Mouse (Mus musculus): Measurements from ENCODE around the gene Spz1. TPM values are rescaled to one million over a fixed set of nuclear protein-coding genes. Genes with fewer than 3 reads are reported as not detected.
"Not testable (repeated sequence)": the region's sequence is repeated elsewhere in the genome, so short reads cannot be mapped to it uniquely, and the experiment has no call there.

Spz1 gene
- polyA plus RNA-seq, 1 experiment from 2014 or later, result not detected

- ATAC-seq (ENCODE audit: low read depth); H3K9ac ChIP-seq (replicated peaks; ENCODE audit: low read depth, low read length); H3K4me3 ChIP-seq (ENCODE audit: low read depth, low read length); H3K9me3 ChIP-seq (ENCODE audit: control insufficient read depth, low read length); H3K4me1 ChIP-seq (ENCODE audit: control insufficient read depth, insufficient read depth, low read length); H3K27me3 ChIP-seq (ENCODE audit: control insufficient read depth, insufficient read depth, low read length); H3K36me3 ChIP-seq (ENCODE audit: control insufficient read depth, insufficient read depth, low read length); H3K27ac ChIP-seq (ENCODE audit: low read depth, low read length); H3K4me2 ChIP-seq (ENCODE audit: low read depth, low read length): not testable (repeated sequence)
- WGBS, result 84% methylated on average over 4 of the region's 4 CpGs
Observed at GRCm38 (mm10) chr13:92605306-92605705, 29.3 kb upstream of the Spz1 start.

GRCm38 (mm10) chr13:92595424-92595823, 19.5 kb upstream of the Spz1 start:
- Histone ChIP-seq H3K9me3 (ENCODE audit: control insufficient read depth, low read length) (no peaks in the 10 kb centered on the region), H3K27me3 (ENCODE audit: control insufficient read depth, insufficient read depth, low read length) (no peaks in the 10 kb centered on the region), H3K36me3 (ENCODE audit: control insufficient read depth, insufficient read depth, low read length) (no peaks in the 10 kb centered on the region), H3K9ac (replicated peaks; ENCODE audit: low read depth, low read length) (no peak overlapping the region), H3K27ac (ENCODE audit: low read depth, low read length) (no peak overlapping the region), H3K4me2 (ENCODE audit: low read depth, low read length) (no peak overlapping the region), H3K4me1 (ENCODE audit: control insufficient read depth, insufficient read depth, low read length) (peaks cover 20% of the 10 kb centered on the region), H3K4me3 (ENCODE audit: low read depth, low read length) (no peak overlapping the region)
- ATAC-seq (ENCODE audit: low read depth), result no peak
- 70% methylated on average over 3 of the region's 3 CpGs for WGBS

DNA sequence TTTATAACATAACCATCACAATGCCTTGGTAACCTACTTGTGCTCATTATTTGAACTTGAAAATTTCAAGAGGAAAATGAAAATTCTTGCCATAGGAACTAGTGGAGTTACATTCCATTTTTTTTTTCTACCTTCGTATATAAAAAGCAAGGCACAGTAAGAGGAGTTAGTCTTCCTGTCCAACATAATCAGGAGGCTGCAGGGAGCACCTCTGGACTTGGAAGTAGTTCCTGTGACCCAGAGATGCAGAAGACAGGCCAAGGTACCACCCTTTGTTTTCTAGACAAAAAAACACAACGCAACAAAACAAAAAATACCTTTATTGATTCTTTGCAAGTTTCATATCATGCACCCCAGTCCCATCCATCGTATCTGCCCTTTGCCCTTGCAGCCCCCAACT, 18.9 kb upstream of the Spz1 start:
- WGBS, result 83% methylated on average over 3 of the region's 3 CpGs
- H3K4me2 ChIP-seq (ENCODE audit: low read depth, low read length), result no peak overlapping the region
- H3K27me3 ChIP-seq (ENCODE audit: control insufficient read depth, insufficient read depth, low read length), result no peaks in the 10 kb centered on the region
- no peak overlapping the region for H3K4me3 ChIP-seq (ENCODE audit: low read depth, low read length)
- H3K4me1 ChIP-seq (ENCODE audit: control insufficient read depth, insufficient read depth, low read length), result peaks cover 20% of the 10 kb centered on the region
- no peak overlapping the region for H3K9ac ChIP-seq (replicated peaks; ENCODE audit: low read depth, low read length)
- H3K36me3 ChIP-seq (ENCODE audit: control insufficient read depth, insufficient read depth, low read length), result no peaks in the 10 kb centered on the region
- H3K27ac ChIP-seq (ENCODE audit: low read depth, low read length), result no peak overlapping the region
- ATAC-seq (ENCODE audit: low read depth), result no peak
- no peaks in the 10 kb centered on the region for H3K9me3 ChIP-seq (ENCODE audit: control insufficient read depth, low read length)

- ATAC-seq (ENCODE audit: low read depth), result peak; percentile 77; the same call in 1 of the 2 replicates
Observed at GRCm38 (mm10) chr13:92594481-92594880, 18.5 kb upstream of the Spz1 start.

DNA sequence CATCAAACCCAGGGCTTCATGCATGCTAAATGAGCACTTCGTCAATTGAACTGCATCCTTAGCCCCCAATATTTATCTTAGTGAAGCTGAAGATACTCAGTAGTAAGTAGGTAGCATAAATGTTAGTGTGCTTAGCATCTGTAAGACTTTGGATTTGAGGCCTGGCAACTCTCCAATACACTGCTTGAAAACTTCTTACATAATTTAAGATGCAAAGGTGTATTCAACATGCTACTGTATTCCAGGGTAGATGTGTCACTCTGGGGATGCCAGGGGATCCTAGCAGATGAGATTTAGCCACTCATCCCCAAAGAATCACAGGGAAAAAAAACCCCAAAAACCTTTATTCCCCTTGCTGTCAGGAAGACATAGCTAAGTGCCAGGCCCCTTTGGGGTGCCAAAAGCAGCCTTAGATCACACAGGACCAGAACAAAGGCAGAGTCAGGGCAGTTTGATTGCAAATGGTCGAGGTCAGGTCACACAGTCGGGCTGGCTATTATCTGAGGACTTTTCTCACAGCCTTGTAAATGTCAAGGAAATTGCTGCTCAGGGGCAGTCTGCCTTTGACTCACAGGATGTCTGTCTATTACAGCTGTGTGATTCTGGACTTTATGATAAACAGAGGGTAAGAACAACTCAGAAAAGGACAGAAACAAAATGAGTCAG, 17.9 kb upstream of the Spz1 start:
- ATAC-seq (ENCODE audit: low read depth), result peak; percentile 38; the same call in 1 of the 2 replicates
- Histone ChIP-seq H3K9ac (replicated peaks; ENCODE audit: low read depth, low read length) (no peak overlapping the region), H3K9me3 (ENCODE audit: control insufficient read depth, low read length) (no peaks in the 10 kb centered on the region), H3K4me2 (ENCODE audit: low read depth, low read length) (no peak overlapping the region), H3K4me1 (ENCODE audit: control insufficient read depth, insufficient read depth, low read length) (peaks cover 20% of the 10 kb centered on the region), H3K27ac (ENCODE audit: low read depth, low read length) (0 out of 2 replicates have a peak overlapping the region, but pooled peaks have one; percentile 4), H3K27me3 (ENCODE audit: control insufficient read depth, insufficient read depth, low read length) (no peaks in the 10 kb centered on the region), H3K4me3 (ENCODE audit: low read depth, low read length) (no peak overlapping the region), H3K36me3 (ENCODE audit: control insufficient read depth, insufficient read depth, low read length) (no peaks in the 10 kb centered on the region)
- WGBS, result 10% methylated on average over 3 of the region's 3 CpGs

More at GRCm38 (mm10) chr13:92594481-92594880, 18.5 kb upstream of the Spz1 start:
- Histone ChIP-seq H3K4me2 (ENCODE audit: low read depth, low read length) (no peak overlapping the region), H3K4me1 (ENCODE audit: control insufficient read depth, insufficient read depth, low read length) (peaks cover 20% of the 10 kb centered on the region), H3K4me3 (ENCODE audit: low read depth, low read length) (no peak overlapping the region), H3K9me3 (ENCODE audit: control insufficient read depth, low read length) (no peaks in the 10 kb centered on the region), H3K36me3 (ENCODE audit: control insufficient read depth, insufficient read depth, low read length) (no peaks in the 10 kb centered on the region), H3K9ac (replicated peaks; ENCODE audit: low read depth, low read length) (no peak overlapping the region), H3K27me3 (ENCODE audit: control insufficient read depth, insufficient read depth, low read length) (no peaks in the 10 kb centered on the region), H3K27ac (ENCODE audit: low read depth, low read length) (no peak overlapping the region)
- WGBS, result 15% methylated on average over 6 of the region's 6 CpGs

- Histone ChIP-seq H3K4me3 (ENCODE audit: low read depth, low read length) (no peak overlapping the region), H3K4me2 (ENCODE audit: low read depth, low read length) (no peak overlapping the region), H3K9me3 (ENCODE audit: control insufficient read depth, low read length) (no peaks in the 10 kb centered on the region), H3K27ac (ENCODE audit: low read depth, low read length) (no peak overlapping the region), H3K36me3 (ENCODE audit: control insufficient read depth, insufficient read depth, low read length) (no peaks in the 10 kb centered on the region), H3K9ac (replicated peaks; ENCODE audit: low read depth, low read length) (no peak overlapping the region), H3K4me1 (ENCODE audit: control insufficient read depth, insufficient read depth, low read length) (peaks cover 20% of the 10 kb centered on the region), H3K27me3 (ENCODE audit: control insufficient read depth, insufficient read depth, low read length) (no peaks in the 10 kb centered on the region)
- 10% methylated on average over 12 of the region's 12 CpGs for WGBS
- no peak; the same call in 1 of the 2 replicates for ATAC-seq (ENCODE audit: low read depth)
Observed at GRCm38 (mm10) chr13:92592786-92593635, 17.0 kb upstream of the Spz1 start.

- H3K9me3 ChIP-seq (ENCODE audit: control insufficient read depth, low read length), result no peaks in the 10 kb centered on the region
- ATAC-seq (ENCODE audit: low read depth), result no peak
- H3K27me3 ChIP-seq (ENCODE audit: control insufficient read depth, insufficient read depth, low read length), result no peaks in the 10 kb centered on the region
- H3K4me3 ChIP-seq (ENCODE audit: low read depth, low read length), result no peak overlapping the region
- no peak overlapping the region for H3K4me2 ChIP-seq (ENCODE audit: low read depth, low read length)
- no peaks in the 10 kb centered on the region for H3K36me3 ChIP-seq (ENCODE audit: control insufficient read depth, insufficient read depth, low read length)
- H3K9ac ChIP-seq (replicated peaks; ENCODE audit: low read depth, low read length), result no peak overlapping the region
- H3K4me1 ChIP-seq (ENCODE audit: control insufficient read depth, insufficient read depth, low read length), result peaks cover 20% of the 10 kb centered on the region
- WGBS, result 25% methylated on average over 5 of the region's 5 CpGs
- H3K27ac ChIP-seq (ENCODE audit: low read depth, low read length), result no peak overlapping the region
Observed at GRCm38 (mm10) chr13:92592268-92592785, 16.4 kb upstream of the Spz1 start.

DNA sequence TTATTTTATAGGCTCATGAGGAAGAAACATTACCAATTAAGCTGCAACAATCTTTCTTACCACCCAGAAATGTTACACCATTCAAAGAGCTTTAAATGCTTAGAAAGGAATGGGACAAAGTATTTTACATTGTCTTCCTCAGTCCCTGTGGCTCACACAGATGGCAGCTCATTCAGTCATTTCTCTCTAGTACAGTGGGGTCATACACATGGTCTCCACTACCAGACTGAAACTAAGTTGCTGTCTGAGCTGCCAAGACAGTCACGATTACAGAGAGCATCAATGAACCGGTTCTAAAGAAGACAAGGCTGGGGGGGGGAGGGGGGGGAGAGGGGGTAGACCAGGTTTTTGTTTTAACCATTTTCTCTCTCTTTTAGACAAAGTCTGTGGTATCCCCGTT, 15.3 kb upstream of the Spz1 start:
- peaks cover 20% of the 10 kb centered on the region for H3K4me1 ChIP-seq (ENCODE audit: control insufficient read depth, insufficient read depth, low read length)
- no peak for ATAC-seq (ENCODE audit: low read depth)
- 56% methylated on average over 3 of the region's 3 CpGs for WGBS

DNA sequence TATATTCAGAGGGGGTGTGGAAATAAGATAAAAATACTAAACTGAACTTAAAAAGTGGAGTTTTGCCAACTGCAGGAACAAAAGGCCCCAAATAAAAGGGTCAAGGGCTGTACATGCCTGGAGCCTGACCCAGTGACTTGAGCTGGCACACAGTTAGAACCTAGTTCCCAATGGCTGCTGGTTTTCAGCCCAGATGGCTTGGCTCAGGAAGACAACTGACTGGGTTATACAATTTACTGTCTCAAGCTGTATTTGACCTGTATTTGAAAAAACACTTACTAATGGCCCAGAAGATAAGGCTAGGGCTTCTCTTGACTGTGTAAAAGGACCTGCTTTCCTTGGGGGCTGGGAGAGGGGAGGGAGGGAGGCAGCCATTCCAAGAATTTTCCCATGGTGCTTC, 13.3 kb upstream of the Spz1 start:
- no peak overlapping the region for H3K4me2 ChIP-seq (ENCODE audit: low read depth, low read length)
- no peak overlapping the region for H3K4me3 ChIP-seq (ENCODE audit: low read depth, low read length)
- no peak for ATAC-seq (ENCODE audit: low read depth)
- no peak overlapping the region for H3K9ac ChIP-seq (replicated peaks; ENCODE audit: low read depth, low read length)
- H3K36me3 ChIP-seq (ENCODE audit: control insufficient read depth, insufficient read depth, low read length), result no peaks in the 10 kb centered on the region
- no peaks in the 10 kb centered on the region for H3K27me3 ChIP-seq (ENCODE audit: control insufficient read depth, insufficient read depth, low read length)
- H3K4me1 ChIP-seq (ENCODE audit: control insufficient read depth, insufficient read depth, low read length), result peaks cover 15% of the 10 kb centered on the region
- no peaks in the 10 kb centered on the region for H3K9me3 ChIP-seq (ENCODE audit: control insufficient read depth, low read length)
- H3K27ac ChIP-seq (ENCODE audit: low read depth, low read length), result no peak overlapping the region

More for the DNA sequence above, 15.3 kb upstream of the Spz1 start:
- Histone ChIP-seq H3K4me2 (ENCODE audit: low read depth, low read length) (no peak overlapping the region), H3K27me3 (ENCODE audit: control insufficient read depth, insufficient read depth, low read length) (no peaks in the 10 kb centered on the region), H3K9ac (replicated peaks; ENCODE audit: low read depth, low read length) (no peak overlapping the region), H3K27ac (ENCODE audit: low read depth, low read length) (no peak overlapping the region), H3K4me3 (ENCODE audit: low read depth, low read length) (no peak overlapping the region), H3K36me3 (ENCODE audit: control insufficient read depth, insufficient read depth, low read length) (no peaks in the 10 kb centered on the region), H3K9me3 (ENCODE audit: control insufficient read depth, low read length) (no peaks in the 10 kb centered on the region)

Data from neural tube, embryonic 14.5 days (tissue).